Mouse (Mus musculus): ENCODE results near the gene Tas1r1. TPM values are rescaled to one million over a fixed set of nuclear protein-coding genes. Genes with fewer than 3 reads are reported as not detected.

Gene Tas1r1
- total and polyA plus RNA-seq, 3 experiments: 0.12 to 0.21 TPM; not detected in 1

- no peak overlapping the region for H3K27ac ChIP-seq (ENCODE audit: control insufficient read depth, low read depth, low read length)
- DNase-seq (ENCODE audit: low read depth, low spot score): no peak
- peaks cover 5 to 11% of the 10 kb centered on the region in 2 experiments for H3K4me1 ChIP-seq (ENCODE audit: control insufficient read depth in 1 of 2, insufficient read depth in 2 of 2, low read length in 2 of 2)
- no peak overlapping the region for H3K9ac ChIP-seq (ENCODE audit: control insufficient read depth, low read depth, low read length, poor library complexity, severe bottlenecking)
- no peak for TF ChIP-seq SIN3A (IDR thresholded peaks at IDR 0.05; ENCODE audit: low read length)
- no peak for TF ChIP-seq HCFC1 (IDR thresholded peaks at IDR 0.05; ENCODE audit: low read depth, low read length)
- no peak for TF ChIP-seq GATA1 (IDR thresholded peaks at IDR 0.05; ENCODE audit: low read depth, low read length)
- TF ChIP-seq TCF12 (IDR thresholded peaks at IDR 0.05; ENCODE audit: low read depth, low read length): no peak
- TF ChIP-seq E2F4 (IDR thresholded peaks at IDR 0.05; ENCODE audit: borderline replicate concordance, low read depth, low read length): no peak
- TF ChIP-seq MAX (IDR thresholded peaks at IDR 0.05; ENCODE audit: low read length): no peak
- TF ChIP-seq MEF2A (IDR thresholded peaks at IDR 0.05; ENCODE audit: extremely low read depth, insufficient replicate concordance, low read depth, low read length, poor library complexity, severe bottlenecking): no peak
- no peak for TF ChIP-seq TBP (IDR thresholded peaks at IDR 0.05; ENCODE audit: low read depth, low read length)
- TF ChIP-seq JUND (IDR thresholded peaks at IDR 0.05; ENCODE audit: low read depth, low read length): no peak
- no peak for TF ChIP-seq ZMIZ1 (IDR thresholded peaks at IDR 0.05; ENCODE audit: low read depth, low read length)
- no peak for TF ChIP-seq UBTF (IDR thresholded peaks at IDR 0.05; ENCODE audit: borderline replicate concordance, insufficient read depth, low read depth, low read length)
- TF ChIP-seq GABPA (IDR thresholded peaks at IDR 0.05; ENCODE audit: low read depth, low read length): no peak
- H3K4me3 ChIP-seq (ENCODE audit: control insufficient read depth in 1 of 2, insufficient read depth in 1 of 2, low read depth in 2 of 2, low read length in 2 of 2): no peak overlapping the region
- peaks cover 13% of the 10 kb centered on the region; the same call in 1 of the 2 replicates for H3K79me2 ChIP-seq (ENCODE audit: control insufficient read depth, insufficient read depth, low read length, poor library complexity)
- H3K27me3 ChIP-seq (ENCODE audit: control insufficient read depth in 1 of 2, insufficient read depth in 2 of 2, low read length in 2 of 2): no peaks in the 10 kb centered on the region
- H3K9me3 ChIP-seq (replicated peaks; ENCODE audit: insufficient read depth, low read length): no peaks in the 10 kb centered on the region
- peaks cover 0 to 9% of the 10 kb centered on the region in 2 experiments; a peak in 2 of 4 replicates for H3K36me3 ChIP-seq (ENCODE audit: control insufficient read depth in 1 of 2, insufficient read depth in 2 of 2, low read length in 2 of 2)
These were observed 46.3 kb downstream of the Tas1r1 start for GRCm38 (mm10) chr4:151992091-151992490.

DNA sequence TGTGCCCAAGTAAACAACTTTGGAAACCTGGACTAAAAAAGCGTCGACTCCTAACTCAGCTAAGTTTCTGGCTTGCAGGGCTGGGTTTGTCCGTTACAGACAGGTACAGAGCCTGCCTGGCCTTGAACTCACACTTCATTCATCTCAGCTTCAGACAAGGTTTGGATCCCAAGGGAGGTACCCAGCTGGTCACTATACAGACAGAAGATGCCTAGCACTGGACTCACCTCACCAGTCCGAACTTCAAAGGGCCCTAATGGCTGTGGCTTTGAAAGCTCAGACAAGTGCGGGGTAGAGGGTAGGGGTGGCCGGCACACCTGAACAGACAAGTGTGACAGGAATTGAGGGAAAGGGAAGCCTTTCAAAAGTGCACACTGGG, 49.3 kb downstream of the Tas1r1 start:
- TF ChIP-seq MAFK (IDR thresholded peaks at IDR 0.05; ENCODE audit: borderline replicate concordance, low read depth, low read length) (no peak), RAD21 (IDR thresholded peaks at IDR 0.05; ENCODE audit: low read depth, low read length) (no peak), ZMIZ1 (IDR thresholded peaks at IDR 0.05; ENCODE audit: low read depth, low read length) (no peak), JUND (IDR thresholded peaks at IDR 0.05; ENCODE audit: low read depth, low read length) (no peak), MEF2A (IDR thresholded peaks at IDR 0.05; ENCODE audit: extremely low read depth, insufficient replicate concordance, low read depth, low read length, poor library complexity, severe bottlenecking) (no peak)
- no peaks in the 10 kb centered on the region for H3K9me3 ChIP-seq (replicated peaks; ENCODE audit: insufficient read depth, low read length)
- peaks cover 3 to 5% of the 10 kb centered on the region in 2 experiments; a peak in 3 of 4 replicates for H3K4me1 ChIP-seq (ENCODE audit: control insufficient read depth in 1 of 2, insufficient read depth in 2 of 2, low read length in 2 of 2)
- H3K9ac ChIP-seq (ENCODE audit: control insufficient read depth, low read depth, low read length, poor library complexity, severe bottlenecking): peak overlapping the region; percentile 55
- no peaks in the 10 kb centered on the region for H3K27me3 ChIP-seq (ENCODE audit: control insufficient read depth in 1 of 2, insufficient read depth in 2 of 2, low read length in 2 of 2)
- H3K27ac ChIP-seq (ENCODE audit: control insufficient read depth, low read depth, low read length): no peak overlapping the region
- DNase-seq (ENCODE audit: low read depth, low spot score): no peak
- peaks cover 0 to 3% of the 10 kb centered on the region in 2 experiments; a peak in 1 of 4 replicates for H3K36me3 ChIP-seq (ENCODE audit: control insufficient read depth in 1 of 2, insufficient read depth in 2 of 2, low read length in 2 of 2)
- peaks cover 7% of the 10 kb centered on the region; the same call in 1 of the 2 replicates for H3K79me2 ChIP-seq (ENCODE audit: control insufficient read depth, insufficient read depth, low read length, poor library complexity)
- H3K4me3 ChIP-seq (ENCODE audit: control insufficient read depth in 1 of 2, insufficient read depth in 1 of 2, low read depth in 2 of 2, low read length in 2 of 2): peak overlapping the region; percentile 76 to 89
